Mouse (Mus musculus) c-Kit-negative CD71-positive TER-119-positive erythroid progenitor cells, embryonic 14.5 days (primary cell): ENCODE measurements around the gene Tas1r3.
A peak's percentile ranks its signal among the peaks of the same experiment; 100 is the strongest.

Experiments used
- DNase-seq: peaks from one replicate; pipeline ENCODE4 v3.0.0-alpha.2; 2013; ENCODE audit warnings: low read depth, low spot score

The Tas1r3 gene

GRCm38 (mm10) chr4:155863001-155863400 is at the start of gene Tas1r3:
TSS of gene Tas1r3 (minus strand) at chr4:155863362.
- DNase-seq, result no peak

- no peak for DNase-seq
Measured at GRCm38 (mm10) chr4:155908751-155909150, 45.6 kb upstream of the Tas1r3 start.

- no peak for DNase-seq
Measured at GRCm38 (mm10) chr4:155908281-155908680, 45.1 kb upstream of the Tas1r3 start.

GRCm38 (mm10) chr4:155907003-155907402 is 43.8 kb upstream of the Tas1r3 start:
- DNase-seq, result no peak

GRCm38 (mm10) chr4:155906125-155906524 is 43.0 kb upstream of the Tas1r3 start:
- DNase-seq, result no peak

GRCm38 (mm10) chr4:155905634-155906033 is 42.5 kb upstream of the Tas1r3 start:
- no peak for DNase-seq

GRCm38 (mm10) chr4:155904318-155905102 is 41.3 kb upstream of the Tas1r3 start:
- no peak for DNase-seq

- no peak for DNase-seq
Measured at GRCm38 (mm10) chr4:155903246-155903645, 40.1 kb upstream of the Tas1r3 start.

- no peak for DNase-seq
Measured at GRCm38 (mm10) chr4:155901205-155901604, 38.0 kb upstream of the Tas1r3 start.

GRCm38 (mm10) chr4:155899355-155899754 is 36.2 kb upstream of the Tas1r3 start:
- DNase-seq, result no peak

GRCm38 (mm10) chr4:155898318-155898717 is 35.2 kb upstream of the Tas1r3 start:
- no peak for DNase-seq

- no peak for DNase-seq
Measured at GRCm38 (mm10) chr4:155896461-155896860, 33.3 kb upstream of the Tas1r3 start.

- no peak for DNase-seq
Measured at GRCm38 (mm10) chr4:155895826-155896225, 32.7 kb upstream of the Tas1r3 start.

- no peak for DNase-seq
Measured at GRCm38 (mm10) chr4:155895216-155895615, 32.1 kb upstream of the Tas1r3 start.

GRCm38 (mm10) chr4:155894311-155894881 is 31.2 kb upstream of the Tas1r3 start:
- DNase-seq, result peak; percentile 44

- DNase-seq, result no peak
Measured at GRCm38 (mm10) chr4:155893212-155893690, 30.1 kb upstream of the Tas1r3 start.

GRCm38 (mm10) chr4:155892438-155893211 is 29.5 kb upstream of the Tas1r3 start:
- DNase-seq, result no peak

GRCm38 (mm10) chr4:155892017-155892416 is 28.9 kb upstream of the Tas1r3 start:
- DNase-seq, result peak; percentile 74

- peak; percentile 90 for DNase-seq
Measured at GRCm38 (mm10) chr4:155891551-155892001, 28.4 kb upstream of the Tas1r3 start, which contains the start of the genes Pusl1 and Acap3. TSS of gene Pusl1 (minus strand) at chr4:155891781. TSS of gene Acap3 (plus strand) at chr4:155891822.

GRCm38 (mm10) chr4:155891011-155891471 is 27.9 kb upstream of the Tas1r3 start:
- DNase-seq, result no peak

- no peak for DNase-seq
Measured at GRCm38 (mm10) chr4:155889316-155889715, 26.2 kb upstream of the Tas1r3 start.

GRCm38 (mm10) chr4:155888181-155888580 is 25.0 kb upstream of the Tas1r3 start:
- no peak for DNase-seq
